Comparison of ENCODE assay signal across 8 mouse cellular contexts in the genomic region with DNA sequence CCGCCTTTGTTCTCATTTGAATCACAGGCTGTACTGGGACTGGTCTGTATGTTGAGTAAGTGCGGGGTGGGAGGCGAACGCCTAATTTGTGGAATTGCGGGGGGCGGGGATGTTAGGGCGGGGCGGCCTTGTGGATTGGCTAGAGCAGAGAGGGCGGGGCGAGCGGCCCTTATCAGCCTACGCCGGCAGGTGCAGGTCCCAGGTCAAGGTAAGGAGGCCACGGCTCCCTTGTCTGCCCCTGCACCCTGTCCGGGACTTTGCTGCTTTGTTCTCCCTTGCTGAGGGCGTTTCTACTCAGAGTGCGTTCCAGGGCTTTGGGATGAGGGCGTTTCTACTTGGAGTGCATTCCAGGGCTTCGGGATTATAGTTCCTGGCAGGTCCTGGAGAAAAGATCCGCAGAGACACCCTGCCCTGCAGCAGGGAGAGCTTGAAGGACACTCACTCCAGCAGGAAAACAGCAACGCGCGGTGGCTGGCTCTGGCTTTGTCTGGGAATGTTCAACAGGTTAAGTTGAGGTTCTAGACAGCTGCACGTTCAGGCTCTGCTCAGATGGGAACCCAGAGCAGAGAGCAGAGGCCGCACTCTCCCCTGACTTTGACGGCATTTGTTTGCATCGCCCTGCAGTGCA.
DNase-seq lines count a peak whose midpoint lies in the region; TF ChIP-seq lines count a peak whose summit lies in the region.

No protein-coding gene starts in this region.

- H3K27ac ChIP-seq in ES-E14 (ENCODE audit: insufficient read depth, low read depth, low read length, poor library complexity, severe bottlenecking): peak overlapping the region; percentile 96

- H3K9ac ChIP-seq in ES-E14 (ENCODE audit: insufficient read depth, low read depth, low read length, poor library complexity, severe bottlenecking): peak overlapping the region; percentile 79

- peak; percentile 96 for DNase-seq in ES-E14 (ENCODE audit: low read depth, low spot score)
- peak; percentile 72 for DNase-seq in embryo, embryonic 10 days (ENCODE audit: low spot score)
- peak; percentile 81 to 82 for DNase-seq in heart, adult 18-20 months
- peak; percentile 84 for DNase-seq in kidney, adult 11 months
- peak; percentile 88 to 91 for DNase-seq in lung, adult 18-20 months
- DNase-seq in ovary, postnatal 14 days (ENCODE audit: low spot score): peak; percentile 47
- no peak for DNase-seq in spleen, adult 12 weeks (ENCODE audit: low spot score)
- DNase-seq in right cerebral cortex, adult 2 months (ENCODE audit: low spot score in 2 of 2): no peak

- in situ Hi-C loops in ES-E14 (cut with MboI; ENCODE audit: low sequenced_read_pairs in 2 of 2, unreplicated experiment in 2 of 2): no loop called here

- no peaks in the 10 kb centered on the region for H3K9me3 ChIP-seq in ES-E14 (ENCODE audit: control insufficient read depth, insufficient read depth, low read depth, low read length)

- H3K36me3 ChIP-seq in ES-E14 (ENCODE audit: control insufficient read depth, insufficient read depth, low read length, poor library complexity, severe bottlenecking): peaks cover 3% of the 10 kb centered on the region; the same call in 1 of the 2 replicates

- peaks cover 6 to 15% of the 10 kb centered on the region in 2 experiments for H3K4me1 ChIP-seq in ES-E14 (ENCODE audit: control insufficient read depth in 2 of 2, insufficient read depth in 2 of 2, low read length in 2 of 2, poor library complexity in 1 of 2)

- H3K4me3 ChIP-seq in ES-E14 (ENCODE audit: insufficient read depth in 1 of 2, low read depth in 1 of 2, low read length in 2 of 2, poor library complexity in 1 of 2, severe bottlenecking in 1 of 2): peak overlapping the region; percentile 73 to 75

TF ChIP-seq in ES-E14, 5 proteins besides CTCF, POLR2A, EP300 and RAD21:
- TF ChIP-seq CHD2 (IDR thresholded peaks at IDR 0.05; ENCODE audit: low read depth, low read length) (no peak), ZC3H11A (IDR thresholded peaks at IDR 0.05; ENCODE audit: borderline replicate concordance, low read depth, low read length) (no peak), MAFK (IDR thresholded peaks at IDR 0.05; ENCODE audit: insufficient read depth, low read depth, low read length) (no peak), ZNF384 (IDR thresholded peaks at IDR 0.05; ENCODE audit: low read depth, low read length) (no peak), HCFC1 (IDR thresholded peaks at IDR 0.05; ENCODE audit: borderline replicate concordance, insufficient read depth, low read length) (no peak)

Comparison
In these comparisons a context has a peak if more than half of its experiments do, and no peak if none do; other contexts are left out.
1. DNase-seq: peak in ES-E14 (single experiment), embryo, embryonic 10 days (single experiment), heart, adult 18-20 months (2 of 2), kidney, adult 11 months (single experiment), lung, adult 18-20 months (2 of 2) and ovary, postnatal 14 days (single experiment); none in spleen, adult 12 weeks (single experiment) and right cerebral cortex, adult 2 months (0 of 2).